Mouse (Mus musculus): ENCODE measurements at regions not wholly inside any gene's neighbourhood (a gene's known extent, or its start where the extent isn't known, plus 50 kb on each side); places are given as distances from the start of the nearest gene placed in this dataset.

- TF ChIP-seq CTCF (IDR thresholded peaks at IDR 0.05; ENCODE audit: insufficient read depth, low read depth, low read length) = no peak
- no peak for TF ChIP-seq POLR2A (IDR thresholded peaks at IDR 0.05; ENCODE audit: insufficient read depth, low read depth, low read length)
These were observed 106.2 kb downstream of the Rassf10 start for GRCm38 (mm10) chr7:113059967-113060284.

All from olfactory bulb, adult 2 months (tissue).